Mouse (Mus musculus) duodenum, adult 2 months (tissue): Measurements from ENCODE around the gene Rab21. TPM values are rescaled to one million over a fixed set of nuclear protein-coding genes. Genes with fewer than 3 reads are reported as not detected.

Experiments
- polyA plus RNA-seq: library from polyadenylated mRNA; depleted of rRNA; stranded (reverse); fragments of >200 nt; gene quantifications from 2 replicates; pipeline ENCODE4 v1.2.3, GENCODE M21; 2012; ENCODE audit warnings: low replicate concordance; rRNA removed

The Rab21 gene
- 28.6 and 40.6 TPM in 2 replicates for polyA plus RNA-seq

DNA sequence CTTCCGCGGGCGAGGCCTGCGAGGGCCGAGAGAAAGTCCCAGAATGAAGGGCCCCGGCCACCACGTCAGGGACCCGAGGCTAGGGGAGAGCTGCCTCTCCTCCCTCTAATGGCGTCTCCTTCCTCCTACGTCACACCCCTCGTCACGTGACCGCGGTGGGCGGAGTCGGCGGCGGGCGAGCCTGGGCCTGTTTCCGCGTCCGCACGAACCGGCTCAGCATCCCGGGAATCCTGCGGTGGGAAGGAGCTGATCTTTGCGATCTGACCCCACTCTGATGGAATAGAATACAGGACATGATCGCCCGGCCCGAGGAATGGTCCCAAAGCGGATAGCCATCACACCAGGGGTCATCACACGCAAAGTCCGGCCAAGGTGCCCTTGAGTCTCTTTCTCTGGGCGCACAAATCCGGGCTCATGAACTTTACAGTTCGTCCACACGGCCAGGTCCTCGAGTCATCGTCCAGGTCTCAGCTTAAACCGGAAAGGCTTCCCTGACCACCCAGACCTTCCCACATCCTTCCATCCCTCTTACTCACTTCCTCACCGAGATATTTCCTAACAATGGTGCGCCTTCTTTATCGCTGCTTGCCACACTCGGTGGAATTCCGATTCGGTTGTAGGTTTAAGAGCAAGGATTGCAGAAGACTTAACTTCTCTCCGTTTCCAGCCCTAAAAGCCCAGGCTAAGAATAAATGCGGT is at the start of gene Rab21:
Gene Rab21, minus strand, starts transcription at position 122 of the 699 bp plus-strand sequence.

DNA sequence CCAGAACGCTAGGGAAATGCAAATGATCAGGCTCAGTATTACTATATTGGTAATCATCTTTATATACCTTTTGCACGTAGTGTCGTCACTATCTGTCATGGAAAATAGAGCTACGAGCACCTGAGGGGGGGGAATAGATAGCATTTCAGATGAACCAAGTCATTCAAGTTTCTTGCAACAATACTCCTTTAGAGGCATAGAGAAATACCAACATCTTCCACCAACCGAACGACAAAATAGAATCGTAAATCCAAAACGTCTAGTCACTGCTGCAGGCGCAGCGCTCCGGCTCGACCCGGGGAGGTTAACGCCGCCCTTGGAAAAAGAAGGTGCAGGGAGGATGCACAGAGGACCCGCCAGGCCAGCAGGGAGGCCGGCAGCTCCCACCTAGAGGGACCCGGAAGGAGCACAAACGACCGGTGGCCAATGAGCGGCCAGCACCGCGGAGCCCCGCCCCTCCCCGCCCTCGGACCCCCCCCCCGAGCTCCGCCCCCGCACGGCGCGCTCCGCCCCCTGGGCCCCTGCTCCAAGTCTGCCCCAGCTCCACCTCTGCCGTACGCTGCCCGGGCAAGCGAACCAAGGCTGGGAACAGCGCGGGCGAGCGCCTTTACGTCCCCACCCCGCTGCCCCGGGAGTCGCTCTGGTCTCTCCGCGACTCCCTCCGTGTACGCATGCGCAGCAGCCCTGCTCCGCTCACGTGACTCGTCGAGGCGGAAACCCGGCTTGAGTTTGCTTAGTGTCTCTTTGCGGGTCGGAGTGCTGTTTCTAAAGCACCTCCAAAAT is 46.6 kb upstream of the Rab21 start, which contains the start of gene Tmem19:
Gene Tmem19, minus strand, starts transcription at position 662 of the 783 bp plus-strand sequence.

DNA sequence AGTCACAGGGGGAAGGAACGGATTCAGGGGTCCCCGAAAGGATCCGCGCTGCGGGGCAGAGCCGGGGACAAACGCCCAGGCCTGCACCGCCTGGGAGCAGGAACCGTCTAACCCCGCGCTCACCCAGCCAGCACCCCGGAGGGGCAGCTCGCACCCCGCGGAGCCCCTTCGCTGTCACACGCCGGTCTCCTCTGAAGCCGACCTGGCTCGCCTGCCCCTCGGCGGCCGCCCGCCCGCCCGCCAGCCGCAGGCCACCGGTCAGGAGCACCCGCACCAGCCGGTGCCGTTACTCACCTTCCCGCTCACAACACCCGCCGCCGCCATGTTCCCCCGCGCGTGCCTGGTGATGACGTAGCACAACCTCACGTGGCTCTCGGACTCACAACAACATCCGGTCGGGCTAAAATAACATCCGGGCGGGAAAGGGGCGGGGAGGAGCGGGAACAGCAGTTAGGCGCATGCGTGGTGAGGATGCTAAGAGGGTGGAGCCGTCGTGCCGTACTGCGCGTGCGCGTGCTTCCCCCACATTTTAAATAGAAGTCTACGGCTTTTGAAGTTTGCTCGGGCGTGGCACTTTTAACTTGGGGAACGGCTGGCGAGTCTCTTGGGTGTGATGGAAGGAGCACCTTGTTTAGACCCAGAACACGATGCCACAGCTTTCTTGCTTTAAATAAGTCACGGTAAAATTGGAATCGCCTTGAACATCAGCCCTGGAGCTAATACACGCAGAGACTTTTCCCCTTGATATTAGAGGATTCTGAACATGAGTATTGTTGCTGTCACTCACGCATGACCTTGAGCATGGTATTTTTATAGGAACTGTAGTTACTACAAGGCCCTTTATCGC is 64.1 kb downstream of the Rab21 start, which contains the start of gene Tbc1d15:
Gene Tbc1d15, minus strand, starts transcription at position 380 of the 847 bp plus-strand sequence.

Other genes with a start within 250 kb of the Rab21 start
- not detected in 2 replicates for gene Tph2, start 130.6 kb downstream of the Rab21 start, polyA plus RNA-seq
- gene Tbc1d15, start 64.1 kb downstream of the Rab21 start, polyA plus RNA-seq: 2.3 and 2.9 TPM in 2 replicates
- 22.4 and 38.9 TPM in 2 replicates for gene Tmem19, start 46.9 kb upstream of the Rab21 start, polyA plus RNA-seq
- gene Thap2, start 68.8 kb upstream of the Rab21 start, polyA plus RNA-seq: 2.0 and 7.6 TPM in 2 replicates
- 3.6 and 3.9 TPM in 2 replicates for gene Zfc3h1, start 69.4 kb upstream of the Rab21 start, polyA plus RNA-seq